Mouse (Mus musculus) gonadal fat pad, adult 2 months (tissue): ENCODE measurements around the gene Olfr829. TPM values are rescaled to one million over a fixed set of nuclear protein-coding genes. Genes with fewer than 3 reads are reported as not detected.
"Not testable (repeated sequence)": the region's sequence is repeated elsewhere in the genome, so short reads cannot be mapped to it uniquely, and the experiment has no call there.

Experiments used
- DNase-seq: peaks from one replicate; pipeline ENCODE4 v3.0.0-alpha.2; 2012; ENCODE audit warnings: low read depth
- polyA plus RNA-seq: library from polyadenylated mRNA; depleted of rRNA; stranded (reverse); fragments of >200 nt; gene quantifications from 2 replicates; pipeline ENCODE4 v1.2.3, GENCODE M21; 2012; rRNA removed

Gene Olfr829
- polyA plus RNA-seq: not detected in 2 replicates

DNA sequence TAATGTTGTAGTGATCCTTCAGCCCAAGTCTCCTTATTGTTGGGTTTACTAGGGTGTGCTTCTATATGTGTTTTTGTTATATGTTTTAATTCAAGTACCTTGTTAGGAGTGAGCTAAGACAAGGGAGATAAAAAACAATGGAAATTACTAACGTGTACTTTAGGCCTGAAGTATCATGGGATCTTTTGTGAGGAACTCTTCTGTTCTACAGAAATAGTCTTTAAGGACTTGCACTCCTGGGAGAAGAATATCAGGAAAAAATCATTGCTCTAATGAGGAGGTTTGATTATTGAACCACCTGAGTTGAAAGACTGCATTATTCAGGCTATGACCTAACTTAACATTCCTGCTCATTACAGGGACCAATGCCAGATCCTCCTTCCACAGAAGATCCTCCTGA, at the start of gene Olfr829:
Gene Olfr829, plus strand, starts transcription at position 301 of the 400 bp plus-strand sequence.
- no peak for DNase-seq

DNA sequence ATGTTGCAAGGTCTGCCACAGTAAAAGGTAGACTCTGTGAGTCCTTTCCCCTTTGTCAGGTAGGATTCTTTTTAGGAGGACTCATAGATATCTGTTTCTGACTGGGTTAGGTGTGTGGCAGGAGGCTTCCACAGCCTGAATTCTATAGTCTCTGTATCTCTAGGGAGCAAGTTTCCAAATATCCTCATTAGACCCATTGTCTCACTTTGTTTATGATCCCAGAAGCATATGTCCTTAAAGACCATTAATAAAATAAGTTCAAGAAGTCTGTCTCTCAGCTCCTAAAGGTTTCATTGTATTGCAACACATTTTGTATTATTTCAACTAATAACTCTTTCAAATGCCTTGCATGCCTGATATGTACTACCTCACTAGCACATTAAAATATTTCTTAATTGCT, 35.3 kb upstream of the Olfr829 start, which contains the start of gene Olfr828:
Gene Olfr828, minus strand, starts transcription at position 101 of the 400 bp plus-strand sequence.
- DNase-seq: no peak

DNA sequence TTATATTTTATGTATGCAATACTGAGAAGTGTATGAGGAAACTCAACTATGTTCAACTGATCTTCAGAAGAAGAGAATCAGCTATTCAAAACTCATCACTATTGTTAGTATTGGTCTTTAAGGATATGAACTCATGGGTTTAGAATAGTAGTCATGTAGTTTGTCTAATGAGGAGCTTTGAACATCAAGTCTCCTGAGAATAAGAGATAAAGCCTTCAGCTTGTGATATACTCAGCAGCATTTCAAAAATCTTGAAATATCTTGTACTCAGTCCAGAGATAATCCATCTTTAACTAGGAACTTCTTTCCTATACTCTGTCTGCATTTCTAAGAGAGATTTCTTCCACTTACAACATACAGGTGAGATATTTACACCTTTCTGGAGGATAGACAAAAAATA, 19.7 kb downstream of the Olfr829 start, which contains the start of gene Olfr830:
Gene Olfr830, plus strand, starts transcription at position 301 of the 400 bp plus-strand sequence.
- no peak for DNase-seq

DNA sequence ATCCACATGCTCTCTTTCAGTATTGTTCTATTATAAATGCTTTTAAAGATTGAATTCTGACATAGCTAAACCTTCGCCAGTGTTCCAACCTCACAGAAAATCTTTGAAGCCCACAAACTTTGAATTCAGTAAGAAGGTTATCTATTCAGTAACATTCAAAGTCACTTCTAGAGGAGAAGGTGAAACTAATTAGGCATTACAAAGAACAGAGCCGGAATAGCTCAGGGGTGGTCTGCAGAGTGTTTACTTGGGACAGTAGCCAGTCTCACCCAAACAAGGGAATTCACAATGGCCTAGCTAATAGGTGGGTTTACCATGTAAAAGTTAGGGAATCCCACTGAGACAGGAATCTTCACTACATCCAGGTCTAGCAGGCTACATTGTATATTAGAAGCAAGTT, 53.0 kb downstream of the Olfr829 start:
- DNase-seq: not testable (repeated sequence)

Other genes starting within 250 kb of the Olfr829 start
- 1.7 and 2.8 TPM in 2 replicates for gene Muc16, start 180.4 kb upstream of the Olfr829 start, polyA plus RNA-seq
- gene Olfr24, start 90.9 kb upstream of the Olfr829 start, polyA plus RNA-seq: not detected in 2 replicates
- not detected in 2 replicates for gene Olfr828, start 35.4 kb upstream of the Olfr829 start, polyA plus RNA-seq
- not detected in 2 replicates for gene Olfr830, start 19.8 kb downstream of the Olfr829 start, polyA plus RNA-seq
- not detected in 2 replicates for gene Olfr832, start 82.2 kb downstream of the Olfr829 start, polyA plus RNA-seq
- gene Olfr834, start 133.1 kb downstream of the Olfr829 start, polyA plus RNA-seq: not detected in 2 replicates
- gene Olfr835, start 177.8 kb downstream of the Olfr829 start, polyA plus RNA-seq: not detected in 2 replicates